Mouse (Mus musculus): ENCODE data around the gene Ctnnd2.

GRCm38 (mm10) chr15:30229112-30229511 lies 56.7 kb downstream of the Ctnnd2 start:
- TF ChIP-seq POLR2A (IDR thresholded peaks at IDR 0.05; ENCODE audit: insufficient read length, low read depth) = no peak
- TF ChIP-seq MYOD1 (IDR thresholded peaks at IDR 0.05; ENCODE audit: control insufficient read depth in 1 of 3, insufficient read length in 2 of 3, low read depth in 2 of 3) = no peak
- no peak for TF ChIP-seq USF1 (IDR thresholded peaks at IDR 0.05; ENCODE audit: low read depth)
- no peak for TF ChIP-seq CEBPB (IDR thresholded peaks at IDR 0.05; ENCODE audit: insufficient read depth, poor library complexity, severe bottlenecking)
- TF ChIP-seq REST (IDR thresholded peaks at IDR 0.05; ENCODE audit: insufficient read depth, insufficient read length) = no peak
- TF ChIP-seq MAX (IDR thresholded peaks at IDR 0.05; ENCODE audit: low read depth) = no peak
- no peak for TF ChIP-seq POLR2AphosphoS2 (IDR thresholded peaks at IDR 0.05; ENCODE audit: insufficient read length, low read depth)
